In the genomic region with DNA sequence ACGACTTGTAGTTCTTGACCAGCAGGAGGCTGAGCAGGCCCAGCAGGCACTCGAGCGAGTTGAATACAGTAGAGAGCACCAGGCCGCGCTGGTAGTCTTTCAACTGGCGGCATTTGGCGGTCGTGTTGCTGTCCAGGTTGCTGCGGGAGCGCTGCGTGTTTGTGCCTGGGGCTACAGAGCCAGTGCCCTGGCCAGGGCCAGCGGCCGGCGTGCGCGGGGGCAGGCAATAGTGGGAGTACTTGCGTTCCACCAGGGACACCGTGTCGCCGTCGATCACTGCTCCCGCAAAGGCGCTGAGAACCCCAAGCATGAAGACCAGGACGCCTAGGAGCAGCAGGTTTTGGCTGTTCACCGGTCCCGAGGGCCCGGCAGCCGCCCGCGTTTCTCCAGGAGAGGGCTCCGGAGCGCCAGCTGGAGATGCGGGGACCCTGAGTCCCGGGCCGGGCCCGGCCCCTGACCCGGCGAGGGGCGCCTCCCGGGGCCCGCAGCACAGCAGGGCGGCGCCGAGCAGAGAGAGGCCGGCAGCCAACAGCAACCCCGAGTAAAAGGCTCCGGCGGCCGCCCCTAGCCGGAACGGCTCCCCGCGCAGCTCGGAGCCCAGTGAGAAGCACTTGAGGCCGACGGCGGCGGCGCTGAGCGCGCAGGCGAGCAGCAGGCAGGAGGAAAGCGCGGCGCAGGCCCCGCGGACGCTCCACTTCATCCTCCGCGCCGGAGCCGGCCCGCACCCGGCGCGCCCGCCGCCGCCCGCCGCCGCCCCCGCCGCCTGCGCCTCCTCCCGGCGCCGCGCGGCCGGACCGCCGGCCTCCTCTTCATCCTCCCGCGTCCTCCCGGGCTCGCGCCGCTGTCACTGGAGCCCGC, we compare ENCODE assay signal across 9 mouse cellular contexts. TPM values are rescaled to one million over a fixed set of nuclear protein-coding genes. Genes with fewer than 3 reads are reported as not detected.
A peak's percentile ranks its signal among the peaks of the same experiment; 100 is the strongest.
DNase-seq lines count a peak whose midpoint lies in the region; ATAC-seq and TF ChIP-seq lines count a peak whose summit lies in the region.
"Had no signal": no experiment of that assay in that cellular context is flagged by ENCODE, and none has a peak within 500 bp of the region (broad histone marks: within the 10 kb centered on the region; RNA-seq: fewer than 3 reads in every experiment).

No protein-coding gene starts in this region.

- DNase-seq in adrenal gland, adult (ENCODE audit: inconsistent age in 2 of 2, low spot score in 1 of 2), result peak; percentile 59 to 90
- no peak for DNase-seq in adrenal gland, postnatal 4 days (ENCODE audit: low spot score in 2 of 2)
- peak; percentile 52 to 60 for DNase-seq in cerebellum, postnatal 36 days
- peak; percentile 33 for DNase-seq in gastrocnemius, postnatal 14 days
- peak; percentile 38 for DNase-seq in stomach, postnatal 0 days (ENCODE audit: low spot score)

- WGBS in intestine, embryonic 15.5 days, result under 1% methylated on average over 68 of the region's 100 CpGs
- WGBS in limb, embryonic 12.5 days, result under 1% methylated on average over 66 of the region's 100 CpGs
- WGBS in midbrain, embryonic 13.5 days, result under 1% methylated on average over 89 of the region's 100 CpGs
- WGBS in stomach, postnatal 0 days, result under 1% methylated on average over 50 of the region's 100 CpGs

- H3K4me3 ChIP-seq in intestine, embryonic 15.5 days (replicated peaks), result peak overlapping the region; percentile 53
- peak overlapping the region; percentile 55 for H3K4me3 ChIP-seq in limb, embryonic 12.5 days (replicated peaks)
- H3K4me3 ChIP-seq in midbrain, embryonic 13.5 days (replicated peaks), result peak overlapping the region; percentile 63
- peak overlapping the region; percentile 57 for H3K4me3 ChIP-seq in stomach, postnatal 0 days (ENCODE audit: low read depth, low read length)

- no peaks in the 10 kb centered on the region for H3K36me3 ChIP-seq in intestine, embryonic 15.5 days
- H3K36me3 ChIP-seq in limb, embryonic 12.5 days, result no peaks in the 10 kb centered on the region
- no peaks in the 10 kb centered on the region for H3K36me3 ChIP-seq in midbrain, embryonic 13.5 days
- no peaks in the 10 kb centered on the region for H3K36me3 ChIP-seq in stomach, postnatal 0 days (ENCODE audit: control insufficient read depth, insufficient read depth, low read length)

- H3K9me3 ChIP-seq in intestine, embryonic 15.5 days, result no peaks in the 10 kb centered on the region
- no peaks in the 10 kb centered on the region for H3K9me3 ChIP-seq in limb, embryonic 12.5 days
- H3K9me3 ChIP-seq in midbrain, embryonic 13.5 days, result no peaks in the 10 kb centered on the region
- H3K9me3 ChIP-seq in stomach, postnatal 0 days (ENCODE audit: control insufficient read depth, low read length), result no peaks in the 10 kb centered on the region

- intact Hi-C loops in gastrocnemius, postnatal 14 days (cut with DNase I; ENCODE audit: low total_unique reads), result loop anchor here (10.0 kb wide), 1 partner anchor 278 kb away; no protein-coding TSS in a partner anchor

- no peak for TF ChIP-seq EP300 in stomach, postnatal 0 days (optimal IDR thresholded peaks at IDR 0.05)

- H3K27ac ChIP-seq in intestine, embryonic 15.5 days, result no peak overlapping the region
- no peak overlapping the region for H3K27ac ChIP-seq in limb, embryonic 12.5 days
- H3K27ac ChIP-seq in midbrain, embryonic 13.5 days, result no peak overlapping the region
- no peak overlapping the region for H3K27ac ChIP-seq in stomach, postnatal 0 days (replicated peaks)

- H3K4me2 ChIP-seq in intestine, embryonic 15.5 days (replicated peaks), result peak overlapping the region; percentile 98
- peak overlapping the region; percentile 96 for H3K4me2 ChIP-seq in limb, embryonic 12.5 days
- peak overlapping the region; percentile 88 for H3K4me2 ChIP-seq in midbrain, embryonic 13.5 days (replicated peaks)
- peak overlapping the region; percentile 94 for H3K4me2 ChIP-seq in stomach, postnatal 0 days (replicated peaks; ENCODE audit: low read depth)

- H3K27me3 ChIP-seq in intestine, embryonic 15.5 days (replicated peaks), result peaks cover 83% of the 10 kb centered on the region
- peaks cover 96% of the 10 kb centered on the region for H3K27me3 ChIP-seq in limb, embryonic 12.5 days
- H3K27me3 ChIP-seq in midbrain, embryonic 13.5 days, result peaks cover 92% of the 10 kb centered on the region
- H3K27me3 ChIP-seq in stomach, postnatal 0 days (ENCODE audit: control insufficient read depth, insufficient read depth, low read length), result peaks cover 37% of the 10 kb centered on the region

- ATAC-seq in intestine, embryonic 15.5 days, result peak; percentile 65
- ATAC-seq in limb, embryonic 12.5 days (ENCODE audit: insufficient number of reproducible peaks, insufficient read depth, low FRiP score, low TSS enrichment, low read depth), result 0 out of 2 replicates have a peak, but pooled peaks have one; percentile 18
- peak; percentile 70 for ATAC-seq in midbrain, embryonic 13.5 days
- peak; percentile 36; the same call in 1 of the 2 replicates for ATAC-seq in stomach, postnatal 0 days (ENCODE audit: low FRiP score, low TSS enrichment)

- peak; percentile 34 for TF ChIP-seq CTCF in stomach, postnatal 0 days (IDR thresholded peaks at IDR 0.05; ENCODE audit: low read depth)

- peaks cover 28% of the 10 kb centered on the region for H3K4me1 ChIP-seq in intestine, embryonic 15.5 days (replicated peaks)
- peaks cover 29% of the 10 kb centered on the region for H3K4me1 ChIP-seq in limb, embryonic 12.5 days (replicated peaks)
- peaks cover 35% of the 10 kb centered on the region for H3K4me1 ChIP-seq in midbrain, embryonic 13.5 days (replicated peaks)
- 0 out of 2 replicates have a peak, but pooled peaks cover 6% of the 10 kb centered on the region for H3K4me1 ChIP-seq in stomach, postnatal 0 days (replicated peaks; ENCODE audit: control insufficient read depth, insufficient read depth)

- peak overlapping the region; percentile 36 for H3K9ac ChIP-seq in intestine, embryonic 15.5 days
- H3K9ac ChIP-seq in limb, embryonic 12.5 days (replicated peaks), result peak overlapping the region; percentile 54
- peak overlapping the region; percentile 72 for H3K9ac ChIP-seq in midbrain, embryonic 13.5 days (replicated peaks)
- peak overlapping the region; percentile 50 for H3K9ac ChIP-seq in stomach, postnatal 0 days (ENCODE audit: low read length)

RNA-seq across cellular contexts. Expression of a gene that starts 0.5 kb away (rescaled TPM):
- under 1 TPM; 0.53 to 0.76 TPM for total RNA-seq in adrenal gland, postnatal 4 days (2021)
- under 1 TPM in 1 of 2 experiments, not detected in 1; 0.27 TPM for total RNA-seq in gastrocnemius, postnatal 14 days (2021)
- 0.08 TPM in 1 of 2 replicates, not detected in the other for polyA plus RNA-seq in intestine, embryonic 15.5 days (2015; fragmentation: Nextera tagmentation; extraction: Ambion mirVana)
- not detected in 2 replicates for polyA plus RNA-seq in limb, embryonic 12.5 days (2016; fragmentation: Nextera tagmentation; extraction: Ambion mirVana)
- polyA plus RNA-seq in midbrain, embryonic 13.5 days (2015; fragmentation: Nextera tagmentation; extraction: Ambion mirVana), result 0.53 and 0.61 TPM in 2 replicates
- polyA plus RNA-seq in stomach, postnatal 0 days (2015; fragmentation: Nextera tagmentation; extraction: Ambion mirVana), result 0.08 and 0.13 TPM in 2 replicates

RNA-seq across cellular contexts. Expression of a gene that starts 21.0 kb away (rescaled TPM):
- not detected for total RNA-seq in adrenal gland, postnatal 4 days (2021)
- not detected for total RNA-seq in gastrocnemius, postnatal 14 days (2021)
- polyA plus RNA-seq in intestine, embryonic 15.5 days (2015; fragmentation: Nextera tagmentation; extraction: Ambion mirVana), result 0.09 and 0.18 TPM in 2 replicates
- polyA plus RNA-seq in limb, embryonic 12.5 days (2016; fragmentation: Nextera tagmentation; extraction: Ambion mirVana), result 0.34 and 0.36 TPM in 2 replicates
- 0.17 and 0.48 TPM in 2 replicates for polyA plus RNA-seq in midbrain, embryonic 13.5 days (2015; fragmentation: Nextera tagmentation; extraction: Ambion mirVana)
- 0.07 and 0.12 TPM in 2 replicates for polyA plus RNA-seq in stomach, postnatal 0 days (2015; fragmentation: Nextera tagmentation; extraction: Ambion mirVana)
- total RNA-seq: gastrocnemius, postnatal 4 days had no signal

RNA-seq across cellular contexts. Expression of a gene that starts 54.8 kb away (rescaled TPM):
- total RNA-seq in adrenal gland, postnatal 4 days (2021), result 1 to 10 TPM; 9.2 to 9.8 TPM
- total RNA-seq in gastrocnemius, postnatal 14 days (2021), result 1 to 10 TPM; 3.3 to 3.4 TPM
- 7.5 and 7.7 TPM in 2 replicates for polyA plus RNA-seq in intestine, embryonic 15.5 days (2015; fragmentation: Nextera tagmentation; extraction: Ambion mirVana)
- polyA plus RNA-seq in limb, embryonic 12.5 days (2016; fragmentation: Nextera tagmentation; extraction: Ambion mirVana), result 6.3 and 6.4 TPM in 2 replicates
- 6.0 and 6.1 TPM in 2 replicates for polyA plus RNA-seq in midbrain, embryonic 13.5 days (2015; fragmentation: Nextera tagmentation; extraction: Ambion mirVana)
- 3.7 and 4.2 TPM in 2 replicates for polyA plus RNA-seq in stomach, postnatal 0 days (2015; fragmentation: Nextera tagmentation; extraction: Ambion mirVana)

Comparison
In these comparisons a context has a peak if more than half of its experiments do, and no peak if none do; other contexts are left out.
1. DNase-seq: peak in adrenal gland, adult (2 of 2), cerebellum, postnatal 36 days (2 of 2), gastrocnemius, postnatal 14 days (single experiment) and stomach, postnatal 0 days (single experiment); none in adrenal gland, postnatal 4 days (0 of 2).
2. ATAC-seq: peak in every context shown above with its lines; median percentile 70 in midbrain, embryonic 13.5 days; 65 in intestine, embryonic 15.5 days; 36 in stomach, postnatal 0 days; 18 in limb, embryonic 12.5 days.
3. Peak in every context shown above with its lines, with median percentiles within 50 percentile points of each other: H3K4me2 ChIP-seq, H3K4me3 ChIP-seq and H3K9ac ChIP-seq.